Mouse (Mus musculus): ENCODE results near the gene Camkk2. TPM values are rescaled to one million over a fixed set of nuclear protein-coding genes. Genes with fewer than 3 reads are reported as not detected.

The Camkk2 gene
- 11.2 and 12.4 TPM in 2 replicates for polyA plus RNA-seq (2014; fragmentation: Nextera tagmentation; extraction: Ambion mirVana)

DNA sequence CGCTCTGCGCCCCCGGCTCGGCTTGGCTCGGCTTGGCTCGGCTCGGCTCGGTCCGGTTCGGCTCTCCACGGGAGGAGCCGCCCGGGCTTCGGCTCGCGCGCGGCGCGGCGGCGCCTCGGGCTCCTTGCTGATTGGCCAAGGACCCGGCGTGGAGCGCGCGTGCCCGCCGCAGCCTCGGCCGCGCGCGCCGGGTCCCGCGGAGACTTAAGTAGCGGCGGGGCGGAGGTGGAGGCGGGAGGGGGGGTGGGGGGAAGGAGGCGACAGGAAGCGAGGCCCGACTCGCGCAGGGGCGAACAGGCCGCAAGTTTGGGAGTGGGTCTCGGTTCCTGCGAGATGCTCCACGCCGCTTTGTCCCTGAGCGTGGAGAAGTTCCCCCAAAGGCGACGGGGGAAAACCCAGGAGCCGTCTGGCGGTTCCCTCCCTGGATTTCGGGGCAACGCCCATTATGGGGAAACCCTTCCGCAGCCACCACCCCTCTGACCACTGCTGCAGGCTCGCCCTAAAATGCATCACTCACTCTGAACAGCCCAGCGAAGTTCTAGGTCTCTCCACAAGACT lies at the start of gene Camkk2:
Gene Camkk2 (minus strand): TSS at position 133 of the 558 bp plus-strand sequence.
- no peaks in the 10 kb centered on the region for H3K36me3 ChIP-seq (ENCODE audit: control insufficient read depth, insufficient read depth, low read length)
- peak within 1 kb of the TSS; percentile 63 to 85 for H3K4me3 ChIP-seq (ENCODE audit: control insufficient read depth in 1 of 2, insufficient read depth in 1 of 2, low read depth in 1 of 2, low read length in 2 of 2)
- peak within 1 kb of the TSS; percentile 98 for H3K4me2 ChIP-seq (ENCODE audit: low read length)
- H3K27me3 ChIP-seq (ENCODE audit: control insufficient read depth, insufficient read depth, low read length) = no peaks in the 10 kb centered on the region
- ATAC-seq (ENCODE audit: insufficient number of reproducible peaks, insufficient read depth, low FRiP score, low read depth) = peak; percentile 62
- H3K27ac ChIP-seq (replicated peaks in 1 of 2; ENCODE audit: control insufficient read depth in 1 of 2, insufficient read depth in 1 of 2, low read depth in 2 of 2, low read length in 2 of 2) = peak within 1 kb of the TSS; percentile 68 to 81
- WGBS = 2% methylated on average over 57 of the region's 63 CpGs
- peaks cover 0 to 8% of the 10 kb centered on the region in 2 experiments; a peak in 1 of 4 replicates for H3K4me1 ChIP-seq (ENCODE audit: control insufficient read depth in 2 of 2, insufficient read depth in 2 of 2, low read length in 2 of 2)
- peak within 1 kb of the TSS; percentile 89 for H3K9ac ChIP-seq (ENCODE audit: low read length)
- H3K9me3 ChIP-seq (ENCODE audit: control insufficient read depth, low read length) = no peaks in the 10 kb centered on the region

DNA sequence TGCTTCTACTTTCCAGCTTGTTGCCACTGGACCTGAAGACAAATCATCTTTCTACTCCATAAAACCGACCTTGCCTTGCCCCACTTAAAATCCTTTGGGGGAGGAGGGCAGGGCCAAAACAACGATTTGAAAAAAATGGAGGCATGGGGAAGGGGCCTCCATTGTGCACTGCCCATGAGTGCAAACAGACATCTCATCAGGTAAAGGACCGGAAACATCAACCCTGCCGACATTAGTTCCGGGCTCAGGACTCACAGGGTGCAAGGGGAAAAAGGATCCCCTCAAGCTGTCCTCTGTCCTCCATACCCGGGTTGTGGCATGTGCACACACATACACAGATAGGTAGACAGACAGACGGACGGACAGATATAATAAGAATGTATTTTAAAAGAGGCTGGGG lies 45.9 kb upstream of the Camkk2 start:
- 73% methylated on average over 8 of the region's 8 CpGs for WGBS
- ATAC-seq (ENCODE audit: insufficient number of reproducible peaks, insufficient read depth, low FRiP score, low read depth) = no peak
- Histone ChIP-seq H3K9ac (ENCODE audit: low read length) (no peak overlapping the region), H3K27me3 (ENCODE audit: control insufficient read depth, insufficient read depth, low read length) (no peaks in the 10 kb centered on the region), H3K4me1 (ENCODE audit: control insufficient read depth in 2 of 2, insufficient read depth in 2 of 2, low read length in 2 of 2) (peaks cover 2 to 5% of the 10 kb centered on the region in 2 experiments; a peak in 3 of 4 replicates), H3K36me3 (ENCODE audit: control insufficient read depth, insufficient read depth, low read length) (no peaks in the 10 kb centered on the region), H3K9me3 (ENCODE audit: control insufficient read depth, low read length) (no peaks in the 10 kb centered on the region), H3K4me2 (ENCODE audit: low read length) (no peak overlapping the region), H3K27ac (replicated peaks in 1 of 2; ENCODE audit: control insufficient read depth in 1 of 2, insufficient read depth in 1 of 2, low read depth in 2 of 2, low read length in 2 of 2) (no peak overlapping the region), H3K4me3 (ENCODE audit: control insufficient read depth in 1 of 2, insufficient read depth in 1 of 2, low read depth in 1 of 2, low read length in 2 of 2) (no peak overlapping the region)

DNA sequence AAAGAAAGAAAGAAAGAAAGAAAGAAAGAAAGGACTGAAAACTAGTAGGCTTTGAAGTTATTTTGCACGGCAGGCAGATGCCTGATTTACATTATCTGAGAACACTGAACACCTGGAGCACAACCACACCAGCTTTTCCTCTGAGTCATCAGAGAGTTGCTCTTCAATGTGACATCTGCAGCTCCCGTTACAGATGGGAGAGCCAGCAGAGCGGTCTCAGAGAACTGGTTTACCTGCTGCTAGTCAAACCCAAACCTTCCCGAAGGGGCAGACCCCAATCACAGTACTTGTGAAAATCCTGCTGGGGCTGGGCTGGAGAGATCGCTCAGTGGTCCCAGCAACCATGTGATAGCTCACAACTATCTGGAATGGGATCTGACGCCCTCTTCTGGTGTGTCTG lies 45.2 kb upstream of the Camkk2 start:
- Histone ChIP-seq H3K4me2 (ENCODE audit: low read length) (no peak overlapping the region), H3K9ac (ENCODE audit: low read length) (no peak overlapping the region), H3K4me3 (ENCODE audit: control insufficient read depth in 1 of 2, insufficient read depth in 1 of 2, low read depth in 1 of 2, low read length in 2 of 2) (no peak overlapping the region), H3K9me3 (ENCODE audit: control insufficient read depth, low read length) (no peaks in the 10 kb centered on the region), H3K27ac (replicated peaks in 1 of 2; ENCODE audit: control insufficient read depth in 1 of 2, insufficient read depth in 1 of 2, low read depth in 2 of 2, low read length in 2 of 2) (no peak overlapping the region), H3K36me3 (ENCODE audit: control insufficient read depth, insufficient read depth, low read length) (peaks cover 3% of the 10 kb centered on the region), H3K4me1 (ENCODE audit: control insufficient read depth in 2 of 2, insufficient read depth in 2 of 2, low read length in 2 of 2) (peaks cover 4 to 11% of the 10 kb centered on the region in 2 experiments; a peak in 3 of 4 replicates), H3K27me3 (ENCODE audit: control insufficient read depth, insufficient read depth, low read length) (no peaks in the 10 kb centered on the region)
- WGBS = 61% methylated on average over 6 of the region's 6 CpGs
- no peak for ATAC-seq (ENCODE audit: insufficient number of reproducible peaks, insufficient read depth, low FRiP score, low read depth)

- H3K9me3 ChIP-seq (ENCODE audit: control insufficient read depth, low read length) = no peaks in the 10 kb centered on the region
- WGBS = 69% methylated on average over 1 of the region's 1 CpGs
- H3K4me1 ChIP-seq (ENCODE audit: control insufficient read depth in 2 of 2, insufficient read depth in 2 of 2, low read length in 2 of 2) = peaks cover 6 to 14% of the 10 kb centered on the region in 2 experiments
- H3K36me3 ChIP-seq (ENCODE audit: control insufficient read depth, insufficient read depth, low read length) = peaks cover 8% of the 10 kb centered on the region
- no peak overlapping the region for H3K27ac ChIP-seq (replicated peaks in 1 of 2; ENCODE audit: control insufficient read depth in 1 of 2, insufficient read depth in 1 of 2, low read depth in 2 of 2, low read length in 2 of 2)
- H3K27me3 ChIP-seq (ENCODE audit: control insufficient read depth, insufficient read depth, low read length) = no peaks in the 10 kb centered on the region
- H3K4me2 ChIP-seq (ENCODE audit: low read length) = no peak overlapping the region
- H3K4me3 ChIP-seq (ENCODE audit: control insufficient read depth in 1 of 2, insufficient read depth in 1 of 2, low read depth in 1 of 2, low read length in 2 of 2) = no peak overlapping the region
- no peak overlapping the region for H3K9ac ChIP-seq (ENCODE audit: low read length)
- ATAC-seq (ENCODE audit: insufficient number of reproducible peaks, insufficient read depth, low FRiP score, low read depth) = no peak
Measured at GRCm38 (mm10) chr5:122823976-122824375, 44.8 kb upstream of the Camkk2 start.

GRCm38 (mm10) chr5:122822441-122822840 lies 43.2 kb upstream of the Camkk2 start:
- Histone ChIP-seq H3K27ac (replicated peaks in 1 of 2; ENCODE audit: control insufficient read depth in 1 of 2, insufficient read depth in 1 of 2, low read depth in 2 of 2, low read length in 2 of 2) (no peak overlapping the region), H3K27me3 (ENCODE audit: control insufficient read depth, insufficient read depth, low read length) (no peaks in the 10 kb centered on the region), H3K36me3 (ENCODE audit: control insufficient read depth, insufficient read depth, low read length) (peaks cover 23% of the 10 kb centered on the region), H3K4me2 (ENCODE audit: low read length) (no peak overlapping the region), H3K4me1 (ENCODE audit: control insufficient read depth in 2 of 2, insufficient read depth in 2 of 2, low read length in 2 of 2) (peaks cover 6 to 14% of the 10 kb centered on the region in 2 experiments), H3K9me3 (ENCODE audit: control insufficient read depth, low read length) (no peaks in the 10 kb centered on the region), H3K4me3 (ENCODE audit: control insufficient read depth in 1 of 2, insufficient read depth in 1 of 2, low read depth in 1 of 2, low read length in 2 of 2) (no peak overlapping the region), H3K9ac (ENCODE audit: low read length) (no peak overlapping the region)
- 83% methylated on average over 4 of the region's 4 CpGs for WGBS
- no peak for ATAC-seq (ENCODE audit: insufficient number of reproducible peaks, insufficient read depth, low FRiP score, low read depth)

GRCm38 (mm10) chr5:122821524-122821885 lies 42.3 kb upstream of the Camkk2 start:
- Histone ChIP-seq H3K9me3 (ENCODE audit: control insufficient read depth, low read length) (no peaks in the 10 kb centered on the region), H3K9ac (ENCODE audit: low read length) (peak overlapping the region; percentile 68), H3K4me3 (ENCODE audit: control insufficient read depth in 1 of 2, insufficient read depth in 1 of 2, low read depth in 1 of 2, low read length in 2 of 2) (peak overlapping the region; percentile 64 to 83), H3K27me3 (ENCODE audit: control insufficient read depth, insufficient read depth, low read length) (no peaks in the 10 kb centered on the region), H3K36me3 (ENCODE audit: control insufficient read depth, insufficient read depth, low read length) (peaks cover 33% of the 10 kb centered on the region), H3K4me1 (ENCODE audit: control insufficient read depth in 2 of 2, insufficient read depth in 2 of 2, low read length in 2 of 2) (peaks cover 6 to 14% of the 10 kb centered on the region in 2 experiments), H3K27ac (replicated peaks in 1 of 2; ENCODE audit: control insufficient read depth in 1 of 2, insufficient read depth in 1 of 2, low read depth in 2 of 2, low read length in 2 of 2) (peak overlapping the region; percentile 88 to 96), H3K4me2 (ENCODE audit: low read length) (peak overlapping the region; percentile 66)
- under 1% methylated on average over 10 of the region's 10 CpGs for WGBS
- ATAC-seq (ENCODE audit: insufficient number of reproducible peaks, insufficient read depth, low FRiP score, low read depth) = peak; percentile 14; the same call in 1 of the 2 replicates

GRCm38 (mm10) chr5:122820777-122821523 lies 41.7 kb upstream of the Camkk2 start, which contains the start of gene Anapc5:
Anapc5 (minus strand) TSS chr5:122821339.
- Histone ChIP-seq H3K4me2 (ENCODE audit: low read length) (peak within 1 kb of the TSS; percentile 66), H3K4me3 (ENCODE audit: control insufficient read depth in 1 of 2, insufficient read depth in 1 of 2, low read depth in 1 of 2, low read length in 2 of 2) (peak within 1 kb of the TSS; percentile 64 to 83), H3K9ac (ENCODE audit: low read length) (peak within 1 kb of the TSS; percentile 91), H3K27me3 (ENCODE audit: control insufficient read depth, insufficient read depth, low read length) (no peaks in the 10 kb centered on the region), H3K4me1 (ENCODE audit: control insufficient read depth in 2 of 2, insufficient read depth in 2 of 2, low read length in 2 of 2) (peaks cover 6 to 14% of the 10 kb centered on the region in 2 experiments), H3K36me3 (ENCODE audit: control insufficient read depth, insufficient read depth, low read length) (peaks cover 38% of the 10 kb centered on the region), H3K9me3 (ENCODE audit: control insufficient read depth, low read length) (no peaks in the 10 kb centered on the region), H3K27ac (replicated peaks in 1 of 2; ENCODE audit: control insufficient read depth in 1 of 2, insufficient read depth in 1 of 2, low read depth in 2 of 2, low read length in 2 of 2) (peak within 1 kb of the TSS; percentile 90 to 96)
- WGBS = under 1% methylated on average over 55 of the region's 55 CpGs
- peak; percentile 100 for ATAC-seq (ENCODE audit: insufficient number of reproducible peaks, insufficient read depth, low FRiP score, low read depth)

All from heart, embryonic 14.5 days (tissue).